Mouse (Mus musculus): ENCODE measurements around the gene Ccin.

DNA sequence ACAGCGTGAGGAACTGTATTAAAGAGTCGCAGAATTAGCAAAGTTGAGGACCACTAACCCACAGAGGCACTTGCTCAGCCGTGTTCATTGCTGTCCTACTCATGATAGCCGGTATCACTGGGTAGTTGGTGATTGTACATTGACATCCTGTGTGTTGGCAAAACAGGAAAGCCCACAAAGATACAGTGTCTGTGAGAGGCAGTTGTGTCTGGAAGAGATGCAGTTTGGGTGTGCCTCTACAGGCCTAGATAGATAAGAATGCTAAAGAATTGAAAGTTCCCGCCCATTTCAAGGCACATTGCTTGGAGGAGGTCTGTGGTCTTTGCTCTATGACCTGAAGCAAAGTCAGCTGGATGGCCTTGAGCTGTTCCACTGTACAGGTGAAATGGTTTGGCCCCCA is 20.8 kb downstream of the Ccin start, which contains the start of gene Clta:
- no peak for TF ChIP-seq CTCF (IDR thresholded peaks at IDR 0.05; ENCODE audit: low read depth)
- no peak for TF ChIP-seq EP300 (optimal IDR thresholded peaks at IDR 0.05)
